13 mouse cellular contexts compared by ENCODE assay signal in the genomic region with DNA sequence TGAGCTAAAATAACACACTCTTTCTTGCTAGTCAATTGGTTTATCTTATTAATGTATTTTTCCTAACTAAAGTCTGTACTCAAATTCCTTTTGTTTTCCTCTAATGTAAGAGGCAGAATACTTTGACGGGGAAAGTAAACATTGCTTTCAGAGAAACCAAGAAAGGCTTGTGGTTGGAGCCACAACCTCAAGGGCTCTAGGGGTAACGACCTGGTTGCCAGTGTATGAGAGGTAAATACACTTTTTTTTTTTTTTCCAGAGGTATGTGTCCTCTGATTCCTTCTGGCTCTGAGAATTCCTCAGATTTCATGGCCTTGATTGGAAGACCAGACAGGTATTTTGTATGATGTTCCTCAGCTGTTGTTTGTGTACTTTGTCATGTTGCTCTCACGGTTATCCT. TPM values are rescaled to one million over a fixed set of nuclear protein-coding genes. Genes with fewer than 3 reads are reported as not detected.
A peak's percentile ranks its signal among the peaks of the same experiment; 100 is the strongest.
DNase-seq lines count a peak whose midpoint lies in the region; ATAC-seq and TF ChIP-seq lines count a peak whose summit lies in the region.
"Had no signal": no experiment of that assay in that cellular context is flagged by ENCODE, and none has a peak within 500 bp of the region (broad histone marks: within the 10 kb centered on the region; RNA-seq: fewer than 3 reads in every experiment).

No protein-coding gene starts in this region.

- no peaks in the 10 kb centered on the region for H3K79me2 ChIP-seq in heart, adult 2 months (replicated peaks; ENCODE audit: control insufficient read depth, insufficient read depth, low read length)

- no peaks in the 10 kb centered on the region for H3K27me3 ChIP-seq in hindbrain, embryonic 12.5 days
- H3K27me3 ChIP-seq in hindbrain, embryonic 10.5 days (ENCODE audit: insufficient read depth, poor library complexity, severe bottlenecking) = no peaks in the 10 kb centered on the region
- H3K27me3 ChIP-seq in G1E (ENCODE audit: insufficient read depth, low read length) = no peaks in the 10 kb centered on the region
- no peaks in the 10 kb centered on the region for H3K27me3 ChIP-seq in liver, embryonic 16.5 days (ENCODE audit: control insufficient read depth, insufficient read depth, low read depth, low read length)
- H3K27me3 ChIP-seq in heart, adult 2 months (ENCODE audit: control insufficient read depth, insufficient read depth, low read length) = no peaks in the 10 kb centered on the region

- intact Hi-C loops in heart, adult 2 months (cut with DNase I) = no loop called here

- TF ChIP-seq POLR2A in bone marrow, adult 2 months (IDR thresholded peaks at IDR 0.05; ENCODE audit: borderline replicate concordance, control insufficient read depth, low read depth, low read length) = no peak
- no peak for TF ChIP-seq POLR2A in heart, adult 2 months (IDR thresholded peaks at IDR 0.05; ENCODE audit: insufficient read depth, low read depth, low read length)

- 84% methylated on average over 3 of the region's 3 CpGs for WGBS in hindbrain, embryonic 12.5 days
- 81% methylated on average over 3 of the region's 3 CpGs for WGBS in hindbrain, embryonic 10.5 days
- 38% methylated on average over 3 of the region's 3 CpGs for WGBS in bone marrow, adult 2 months
- WGBS in liver, embryonic 16.5 days (ENCODE audit: insufficient replicate concordance) = 49% methylated on average over 3 of the region's 3 CpGs
- WGBS in heart, adult 2 months = 88% methylated on average over 3 of the region's 3 CpGs

- peak overlapping the region; percentile 59; the same call in 1 of the 2 replicates for H3K4me2 ChIP-seq in hindbrain, embryonic 12.5 days (replicated peaks)
- peak overlapping the region; percentile 86 for H3K4me2 ChIP-seq in liver, embryonic 16.5 days (ENCODE audit: low read depth, low read length)

- TF ChIP-seq CTCF in G1E (IDR thresholded peaks at IDR 0.05; ENCODE audit: low read depth, low read length) = no peak
- TF ChIP-seq CTCF in bone marrow, adult 2 months (IDR thresholded peaks at IDR 0.05; ENCODE audit: control insufficient read depth, insufficient read depth, low read length) = no peak
- no peak for TF ChIP-seq CTCF in heart, adult 2 months (IDR thresholded peaks at IDR 0.05)

- 0 out of 2 replicates have a peak, but pooled peaks cover 3% of the 10 kb centered on the region for H3K36me3 ChIP-seq in hindbrain, embryonic 12.5 days
- no peaks in the 10 kb centered on the region for H3K36me3 ChIP-seq in hindbrain, embryonic 10.5 days
- H3K36me3 ChIP-seq in G1E (replicated peaks) = peaks cover 13% of the 10 kb centered on the region
- no peaks in the 10 kb centered on the region for H3K36me3 ChIP-seq in liver, embryonic 16.5 days (ENCODE audit: control insufficient read depth, insufficient read depth)
- H3K36me3 ChIP-seq in heart, adult 2 months (ENCODE audit: control insufficient read depth, insufficient read depth, low read length) = no peaks in the 10 kb centered on the region
- H3K36me3 ChIP-seq: heart, embryonic 10.5 days had no signal

- no peak for ATAC-seq in hindbrain, embryonic 12.5 days (ENCODE audit: low FRiP score)
- ATAC-seq in G1E (ENCODE audit: extremely low read depth, insufficient number of reproducible peaks, low FRiP score, poor library complexity, severe bottlenecking) = no peak
- no peak for ATAC-seq in liver, embryonic 16.5 days (ENCODE audit: low read depth)

- H3K4me3 ChIP-seq in hindbrain, embryonic 12.5 days = no peak overlapping the region
- no peak overlapping the region for H3K4me3 ChIP-seq in hindbrain, embryonic 10.5 days
- peak overlapping the region; percentile 23; the same call in 1 of the 2 replicates for H3K4me3 ChIP-seq in G1E (ENCODE audit: low read depth, low read length)
- peak overlapping the region; percentile 52 for H3K4me3 ChIP-seq in bone marrow, adult 2 months (replicated peaks; ENCODE audit: control insufficient read depth, low read depth, low read length)
- H3K4me3 ChIP-seq in liver, embryonic 16.5 days (ENCODE audit: low read depth, low read length) = peak overlapping the region; percentile 90
- H3K4me3 ChIP-seq in heart, adult 2 months = no peak overlapping the region

- H3K27ac ChIP-seq in hindbrain, embryonic 12.5 days = no peak overlapping the region
- no peak overlapping the region for H3K27ac ChIP-seq in hindbrain, embryonic 10.5 days
- no peak overlapping the region for H3K27ac ChIP-seq in bone marrow, adult 2 months (ENCODE audit: control insufficient read depth, insufficient read depth, low read depth, low read length, poor library complexity)
- peak overlapping the region; percentile 96 for H3K27ac ChIP-seq in liver, embryonic 16.5 days (ENCODE audit: low read length)
- H3K27ac ChIP-seq in heart, adult 2 months = no peak overlapping the region

- H3K9ac ChIP-seq in hindbrain, embryonic 12.5 days = no peak overlapping the region
- H3K9ac ChIP-seq in liver, embryonic 16.5 days (ENCODE audit: low read depth, low read length) = peak overlapping the region; percentile 97
- H3K9ac ChIP-seq in heart, adult 2 months (ENCODE audit: low read depth, low read length) = no peak overlapping the region

- DNase-seq in hindbrain, embryonic 10.5 days (ENCODE audit: low spot score) = no peak
- DNase-seq in G1E (ENCODE audit: low spot score) (no peak), adipocyte (ENCODE audit: low spot score) (no peak)
- no peak for DNase-seq in layer of hippocampus, adult 8-10 months (ENCODE audit: low spot score in 2 of 2)
- no peak for DNase-seq in heart, adult 2 months
- DNase-seq: adrenal gland, adult 2 months; cerebellum, adult 8-10 months; embryo, embryonic 11 days; kidney, adult 8-10 months had no signal

- TF ChIP-seq EP300 in heart, adult 2 months (IDR thresholded peaks at IDR 0.05; ENCODE audit: insufficient read depth, low read depth, low read length) = no peak

- H3K4me1 ChIP-seq in hindbrain, embryonic 12.5 days = peaks cover 3% of the 10 kb centered on the region; the same call in 1 of the 2 replicates
- H3K4me1 ChIP-seq in hindbrain, embryonic 10.5 days (replicated peaks) = peaks cover 13% of the 10 kb centered on the region
- H3K4me1 ChIP-seq in G1E (ENCODE audit: insufficient read depth, low read depth, low read length) = peaks cover 71% of the 10 kb centered on the region
- H3K4me1 ChIP-seq in bone marrow, adult 2 months (ENCODE audit: control insufficient read depth, insufficient read depth, low read length) = no peaks in the 10 kb centered on the region; the same call in 1 of the 2 replicates
- peaks cover 31% of the 10 kb centered on the region for H3K4me1 ChIP-seq in liver, embryonic 16.5 days (ENCODE audit: control insufficient read depth, low read depth, low read length)
- no peaks in the 10 kb centered on the region for H3K4me1 ChIP-seq in heart, adult 2 months (ENCODE audit: control insufficient read depth, insufficient read depth, low read length)
- H3K4me1 ChIP-seq: heart, embryonic 10.5 days had no signal

- no peaks in the 10 kb centered on the region for H3K9me3 ChIP-seq in hindbrain, embryonic 12.5 days (replicated peaks)
- no peaks in the 10 kb centered on the region for H3K9me3 ChIP-seq in hindbrain, embryonic 10.5 days
- H3K9me3 ChIP-seq in G1E (replicated peaks) = no peaks in the 10 kb centered on the region
- H3K9me3 ChIP-seq in liver, embryonic 16.5 days (replicated peaks; ENCODE audit: control insufficient read depth, low read length) = no peaks in the 10 kb centered on the region
- H3K9me3 ChIP-seq: heart, embryonic 10.5 days had no signal

RNA-seq across cellular contexts. Expression of a gene that starts 2.0 kb away (rescaled TPM):
- 16.4 and 19.2 TPM in 2 replicates for polyA plus RNA-seq in hindbrain, embryonic 12.5 days (2016; fragmentation: Nextera tagmentation; extraction: Ambion mirVana)
- 7.2 and 9.2 TPM in 2 replicates for polyA plus RNA-seq in hindbrain, embryonic 10.5 days (2016; fragmentation: Nextera tagmentation; extraction: Ambion mirVana)
- 6.4 and 10.2 TPM in 2 replicates for total RNA-seq in G1E (2014; fragmentation: Nextera tagmentation)
- total RNA-seq in G1E (2017) = 7.5 and 8.0 TPM in 2 replicates
- 2.0 and 2.2 TPM in 2 replicates for polyA plus RNA-seq in G1E (2012)
- 6.1 and 9.6 TPM in 2 replicates for polyA plus RNA-seq in bone marrow, adult 2 months (2011; ENCODE audit: insufficient read depth, insufficient read length, low replicate concordance, missing spikeins)
- polyA plus RNA-seq in liver, embryonic 16.5 days (2015; fragmentation: Nextera tagmentation; extraction: Ambion mirVana) = 10.2 and 10.7 TPM in 2 replicates
- total RNA-seq in layer of hippocampus, adult 8-10 months (2022) = 10 to 100 TPM; 56.1 to 63.1 (median 61.7) TPM
- 1 to 10 TPM; 5.5 to 6.3 TPM for total RNA-seq in heart, adult 2 months (2021)
- 3.7 and 6.2 TPM in 2 replicates for polyA plus RNA-seq in heart, adult 2 months (2012; rRNA removed)

RNA-seq across cellular contexts. Expression of a gene that starts 32.2 kb away (rescaled TPM):
- 36.8 and 42.0 TPM in 2 replicates for polyA plus RNA-seq in hindbrain, embryonic 12.5 days (2016; fragmentation: Nextera tagmentation; extraction: Ambion mirVana)
- polyA plus RNA-seq in hindbrain, embryonic 10.5 days (2016; fragmentation: Nextera tagmentation; extraction: Ambion mirVana) = 20.6 and 23.8 TPM in 2 replicates
- total RNA-seq in G1E (2014; fragmentation: Nextera tagmentation) (51.5 and 54.0 TPM in 2 replicates), G1E (2017) (37.3 and 39.1 TPM in 2 replicates)
- polyA plus RNA-seq in G1E (2012) = 2.8 and 4.0 TPM in 2 replicates
- 18.3 and 41.1 TPM in 2 replicates for polyA plus RNA-seq in bone marrow, adult 2 months (2011; ENCODE audit: insufficient read depth, insufficient read length, low replicate concordance, missing spikeins)
- polyA plus RNA-seq in liver, embryonic 16.5 days (2015; fragmentation: Nextera tagmentation; extraction: Ambion mirVana) = 13.4 and 14.7 TPM in 2 replicates
- total RNA-seq in layer of hippocampus, adult 8-10 months (2022) = 100 to 1,000 TPM; 121 to 145 (median 135) TPM
- total RNA-seq in heart, adult 2 months (2021) = 10 to 100 TPM; 34.8 to 41.0 TPM
- 14.6 and 21.2 TPM in 2 replicates for polyA plus RNA-seq in heart, adult 2 months (2012; rRNA removed)

RNA-seq across cellular contexts. Expression of a gene that starts 55.5 kb away (rescaled TPM):
- 45.5 and 47.0 TPM in 2 replicates for polyA plus RNA-seq in hindbrain, embryonic 12.5 days (2016; fragmentation: Nextera tagmentation; extraction: Ambion mirVana)
- 34.7 and 39.3 TPM in 2 replicates for polyA plus RNA-seq in hindbrain, embryonic 10.5 days (2016; fragmentation: Nextera tagmentation; extraction: Ambion mirVana)
- total RNA-seq in G1E (2014; fragmentation: Nextera tagmentation) (57.3 and 59.1 TPM in 2 replicates), G1E (2017) (45.7 and 46.8 TPM in 2 replicates)
- polyA plus RNA-seq in G1E (2012) = 8.4 and 8.9 TPM in 2 replicates
- polyA plus RNA-seq in bone marrow, adult 2 months (2011; ENCODE audit: insufficient read depth, insufficient read length, low replicate concordance, missing spikeins) = 8.9 and 23.8 TPM in 2 replicates
- polyA plus RNA-seq in liver, embryonic 16.5 days (2015; fragmentation: Nextera tagmentation; extraction: Ambion mirVana) = 20.0 and 20.5 TPM in 2 replicates
- total RNA-seq in layer of hippocampus, adult 8-10 months (2022) = 10 to 100 TPM; 46.9 to 59.8 (median 54.4) TPM
- total RNA-seq in heart, adult 2 months (2021) = 10 to 100 TPM; 37.7 to 39.4 TPM
- polyA plus RNA-seq in heart, adult 2 months (2012; rRNA removed) = 6.9 and 17.0 TPM in 2 replicates

Comparison
In these comparisons a context has a peak if more than half of its experiments do, and no peak if none do; other contexts are left out.
1. H3K4me3 ChIP-seq: peak in G1E (single experiment), bone marrow, adult 2 months (single experiment) and liver, embryonic 16.5 days (single experiment); none in hindbrain, embryonic 12.5 days (single experiment), hindbrain, embryonic 10.5 days (single experiment) and heart, adult 2 months (single experiment).